In genomic region chr2:126729207-126729606, GRCm38 (mm10) we compare ENCODE assay signal across 18 mouse cellular contexts.
"Had no signal": no experiment of that assay in that cellular context is flagged by ENCODE, and none has a peak within 500 bp of the region (broad histone marks: within the 10 kb centered on the region; RNA-seq: fewer than 3 reads in every experiment).

No protein-coding gene starts in this region.

- H3K4me1 ChIP-seq: midbrain, embryonic 10.5 days; midbrain, embryonic 12.5 days; neural tube, embryonic 13.5 days; neural tube, embryonic 15.5 days had no signal

- H3K27me3 ChIP-seq: midbrain, embryonic 12.5 days; neural tube, embryonic 13.5 days; neural tube, embryonic 15.5 days had no signal

- DNase-seq: lung, embryonic 14.5 days; lung, postnatal 10 days; lung, postnatal 4 days; midbrain, embryonic 14.5 days; retina, postnatal 1 day; right cerebral cortex, adult 18-20 months; right cerebral cortex, postnatal 25 days; right cerebral cortex, postnatal 4 days; spleen, adult 18-20 months; thymus, adult 18-20 months; thymus, postnatal 14 days; thymus, postnatal 36 days had no signal

- H3K4me2 ChIP-seq: lung, embryonic 14.5 days; midbrain, embryonic 12.5 days; neural tube, embryonic 13.5 days; neural tube, embryonic 15.5 days had no signal

- H3K27ac ChIP-seq: midbrain, embryonic 10.5 days; midbrain, embryonic 12.5 days; neural tube, embryonic 13.5 days; neural tube, embryonic 15.5 days had no signal

- H3K4me3 ChIP-seq: midbrain, embryonic 10.5 days; midbrain, embryonic 12.5 days; myocyte; neural tube, embryonic 13.5 days; neural tube, embryonic 15.5 days had no signal

- ATAC-seq: midbrain, embryonic 16.5 days had no signal

- H3K9me3 ChIP-seq: midbrain, embryonic 10.5 days; midbrain, embryonic 12.5 days; neural tube, embryonic 13.5 days; neural tube, embryonic 15.5 days had no signal

- H3K9ac ChIP-seq: lung, embryonic 14.5 days; midbrain, embryonic 12.5 days; neural tube, embryonic 13.5 days; neural tube, embryonic 15.5 days had no signal
